Mouse (Mus musculus): ENCODE data around the gene Gpr182. TPM values are rescaled to one million over a fixed set of nuclear protein-coding genes. Genes with fewer than 3 reads are reported as not detected.

Gpr182 gene
- total RNA-seq, 2 experiments from 2014 or later = 1.5 to 1.9 TPM

DNA sequence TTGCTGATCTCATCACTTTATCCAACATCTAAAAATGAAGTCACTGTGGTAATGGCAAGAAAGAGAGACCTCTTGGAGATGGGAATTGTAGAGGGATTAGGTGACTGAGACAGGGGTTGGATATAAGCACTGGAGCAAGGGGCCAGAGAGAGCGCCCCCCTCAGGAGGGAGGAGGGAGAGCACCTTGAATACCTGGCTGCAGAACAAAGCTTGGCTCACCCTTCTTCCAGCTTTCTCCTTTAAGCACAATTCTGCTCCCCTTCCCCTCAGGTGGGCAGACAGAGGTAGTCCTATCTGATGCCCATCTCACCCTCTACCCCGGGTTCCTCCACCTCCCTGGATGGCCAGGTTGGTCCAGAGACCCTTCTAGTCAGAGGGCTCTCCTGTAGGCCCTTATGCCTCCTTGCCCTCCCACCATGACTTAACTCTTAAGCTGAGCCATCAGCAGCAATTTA is 46.7 kb downstream of the Gpr182 start, which contains the start of gene Myo1a:
TSS of gene Myo1a (plus strand) at position 405 of the 455 bp plus-strand sequence.
- DNase-seq (ENCODE audit: low spot score in 2 of 2) = no peak
- intact Hi-C loops (cut with DNase I) = no loop called here

DNA sequence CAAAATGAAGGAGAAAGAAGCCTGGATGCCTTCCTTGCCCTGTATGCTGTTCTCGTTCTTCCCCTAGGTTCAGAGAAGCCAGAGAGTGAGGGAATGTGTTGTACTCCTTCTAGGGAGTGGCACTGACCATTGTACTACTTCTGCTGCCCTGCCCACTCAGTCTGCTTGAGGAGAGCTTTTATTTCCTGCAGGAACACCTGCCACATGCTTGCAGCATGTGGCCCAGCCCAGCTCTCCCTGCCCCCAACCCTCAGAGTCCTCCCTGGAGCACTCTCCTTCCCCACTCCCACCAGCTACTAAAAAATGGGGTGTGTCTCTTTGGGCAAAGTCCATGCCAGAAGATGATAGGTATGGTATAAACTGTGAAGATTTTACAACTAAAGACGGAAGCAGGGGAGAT is 47.2 kb downstream of the Gpr182 start:
- no peak for DNase-seq (ENCODE audit: low spot score in 2 of 2)
- intact Hi-C loops (cut with DNase I) = no loop called here

DNA sequence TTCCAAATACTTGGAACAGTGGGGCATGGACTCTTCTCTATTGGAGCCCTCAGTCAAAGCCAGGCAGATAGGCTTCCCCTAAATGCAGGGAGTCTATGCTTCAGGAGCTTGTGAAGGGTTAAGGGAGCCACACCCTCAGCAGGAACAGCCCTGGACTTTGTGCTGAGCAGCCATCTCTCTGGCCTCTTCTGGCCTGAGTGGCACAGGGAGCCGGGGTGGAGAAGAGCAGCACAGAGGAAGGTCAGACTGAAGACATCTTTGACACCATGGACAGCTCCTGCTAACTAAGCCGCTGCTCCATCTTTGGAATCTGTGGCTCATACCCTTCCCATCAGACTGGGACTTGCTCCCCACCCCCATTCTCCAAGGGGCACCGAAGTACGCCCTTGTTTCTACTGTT is 48.2 kb downstream of the Gpr182 start:
- DNase-seq (ENCODE audit: low spot score in 2 of 2) = no peak
- intact Hi-C loops (cut with DNase I) = no loop called here

DNA sequence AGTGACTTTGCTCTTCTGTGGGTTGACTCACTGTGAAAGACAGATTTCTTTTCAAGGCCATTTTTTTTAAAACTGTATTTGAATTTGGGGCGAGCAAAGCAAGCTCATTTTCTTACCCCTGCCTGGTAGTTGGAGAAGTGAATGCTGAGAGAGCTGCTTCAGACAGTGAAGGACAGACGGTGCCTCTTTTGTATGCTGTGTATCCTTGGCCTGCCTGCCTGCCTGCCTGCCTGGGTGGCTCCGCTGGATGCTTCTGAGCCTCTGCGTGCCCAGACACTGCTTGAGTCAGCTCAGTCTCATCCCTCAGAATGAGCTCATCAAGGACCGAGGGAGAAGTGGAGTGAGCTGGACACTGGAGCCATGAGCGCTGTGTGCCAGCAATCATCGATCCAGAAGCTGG is 52.6 kb downstream of the Gpr182 start:
- no peak for DNase-seq (ENCODE audit: low spot score in 2 of 2)

More for the DNA sequence above, 52.6 kb downstream of the Gpr182 start:
- intact Hi-C loops (cut with DNase I) = loop anchor here (5.0 kb wide), 2 partner anchors 238 to 308 kb away; partner anchors contain the start of gene Hsd17b6

Other genes starting within 250 kb of the Gpr182 start
- gene Ndufa4l2, start 236.8 kb downstream of the Gpr182 start, total RNA-seq (2021) = 1 to 10 TPM; 2.9 to 6.7 TPM
- gene Shmt2, start 229.3 kb downstream of the Gpr182 start, total RNA-seq (2021) = 10 to 100 TPM; 25.7 to 29.9 TPM
- 1 to 10 TPM; 5.5 to 6.9 TPM for gene Nxph4, start 217.2 kb downstream of the Gpr182 start, total RNA-seq (2021)
- 100 to 1,000 TPM; 277 to 285 TPM for gene Lrp1, start 130.6 kb downstream of the Gpr182 start, total RNA-seq (2021)
- gene Stat6, start 108.7 kb downstream of the Gpr182 start, total RNA-seq (2021) = 10 to 100 TPM in 1 of 2 experiments, 1 to 10 TPM in 1; 8.8 to 10.2 TPM
- gene Nemp1, start 84.8 kb downstream of the Gpr182 start, total RNA-seq (2021) = 1 to 10 TPM; 3.6 to 3.9 TPM
- gene Nab2, start 83.2 kb downstream of the Gpr182 start, total RNA-seq (2021) = 10 to 100 TPM; 40.2 to 43.9 TPM
- 1 to 10 TPM in 1 of 2 experiments, under 1 TPM in 1; 0.39 to 1.1 TPM for gene Myo1a, start 46.6 kb downstream of the Gpr182 start, total RNA-seq (2021)
- gene Tac2, start 27.3 kb downstream of the Gpr182 start, total RNA-seq (2021) = 10 to 100 TPM; 18.3 to 18.5 TPM
- 1 to 10 TPM; 8.5 to 8.7 TPM for gene Zbtb39, start 12.2 kb downstream of the Gpr182 start, total RNA-seq (2021)
- under 1 TPM; 0.09 to 0.14 TPM for gene Rdh1, start 8.0 kb upstream of the Gpr182 start, total RNA-seq (2021)
- gene Rdh16f1, start 8.1 kb upstream of the Gpr182 start, total RNA-seq (2021) = not detected
- gene Rdh9, start 24.7 kb upstream of the Gpr182 start, total RNA-seq (2021) = under 1 TPM; 0.53 to 0.55 TPM
- under 1 TPM; 0.11 to 0.14 TPM for gene Rdh16, start 49.4 kb upstream of the Gpr182 start, total RNA-seq (2021)
- not detected for gene Rdh19, start 98.2 kb upstream of the Gpr182 start, total RNA-seq (2021)
- not detected for gene Rdh16f2, start 114.7 kb upstream of the Gpr182 start, total RNA-seq (2021)
- gene Rdh7, start 137.1 kb upstream of the Gpr182 start, total RNA-seq (2021) = not detected
- not detected for gene Sdr9c7, start 146.8 kb upstream of the Gpr182 start, total RNA-seq (2021)

Data from left cerebral cortex, postnatal 25 days (tissue).